Mouse (Mus musculus) forebrain, embryonic 15.5 days (tissue): ENCODE measurements around the gene Cyb5r3. TPM values are rescaled to one million over a fixed set of nuclear protein-coding genes. Genes with fewer than 3 reads are reported as not detected.
"Not testable (repeated sequence)": the region's sequence is repeated elsewhere in the genome, so short reads cannot be mapped to it uniquely, and the experiment has no call there.

Source experiments
- ATAC-seq: fragments of 200-750 bp; cut with Nextera tagmentation; replicated peaks from 2 replicates; pipeline ENCODE4 v1.8.0; 2017; ENCODE audit warnings: mild to moderate bottlenecking, moderate TSS enrichment, moderate library complexity
- H3K27ac ChIP-seq: fragments of 300-500 bp; sonication (generic); replicated peaks from 2 replicates; pipeline ENCODE4 v1.5.1; 2015; ENCODE audit warnings: mild to moderate bottlenecking, inconsistent platforms
- H3K27me3 ChIP-seq: fragments of 300-500 bp; sonication (generic); 2 replicates; pipeline ENCODE4 v1.6.1; 2015; ENCODE audit warnings: inconsistent platforms
- H3K36me3 ChIP-seq: fragments of 300-500 bp; sonication (generic); 2 replicates; pipeline ENCODE4 v1.6.1; 2015; ENCODE audit warnings: mild to moderate bottlenecking, inconsistent platforms
- H3K4me1 ChIP-seq: fragments of 300-500 bp; sonication (generic); 2 replicates; pipeline ENCODE4 v1.6.1; 2015; ENCODE audit warnings: inconsistent platforms
- H3K4me2 ChIP-seq: fragments of 300-500 bp; sonication (generic); replicated peaks from 2 replicates; pipeline ENCODE4 v1.6.1; 2015; ENCODE audit warnings: mild to moderate bottlenecking, inconsistent platforms
- H3K4me3 ChIP-seq: fragments of 300-500 bp; sonication (generic); 2 replicates; pipeline ENCODE4 v1.5.1; 2015; ENCODE audit warnings: mild to moderate bottlenecking, inconsistent platforms
- H3K9ac ChIP-seq: fragments of 300-500 bp; sonication (generic); replicated peaks from 2 replicates; pipeline ENCODE4 v1.6.1; 2015; ENCODE audit warnings: mild to moderate bottlenecking, inconsistent platforms
- H3K9me3 ChIP-seq: fragments of 300-500 bp; sonication (generic); 2 replicates; pipeline ENCODE4 v1.6.1; 2016; ENCODE audit warnings: inconsistent platforms
- WGBS: fragments of 180-500 bp; shearing (Covaris S2); methylation state at CpG from one replicate; pipeline ENCODE4 v1.1.7; 2015; ENCODE audit warnings: mixed read lengths; 5-methylcytosine and 5-hydroxymethylcytosine counted together
- polyA plus RNA-seq: library from polyadenylated mRNA; unstranded; fragments of >200 nt; fragmentation: Nextera tagmentation; extraction: Ambion mirVana; gene quantifications from 2 replicates; pipeline ENCODE4 v1.2.1, GENCODE M21; 2015

Cyb5r3 gene
- polyA plus RNA-seq, 1 experiment from 2014 or later = 85.3 TPM

DNA sequence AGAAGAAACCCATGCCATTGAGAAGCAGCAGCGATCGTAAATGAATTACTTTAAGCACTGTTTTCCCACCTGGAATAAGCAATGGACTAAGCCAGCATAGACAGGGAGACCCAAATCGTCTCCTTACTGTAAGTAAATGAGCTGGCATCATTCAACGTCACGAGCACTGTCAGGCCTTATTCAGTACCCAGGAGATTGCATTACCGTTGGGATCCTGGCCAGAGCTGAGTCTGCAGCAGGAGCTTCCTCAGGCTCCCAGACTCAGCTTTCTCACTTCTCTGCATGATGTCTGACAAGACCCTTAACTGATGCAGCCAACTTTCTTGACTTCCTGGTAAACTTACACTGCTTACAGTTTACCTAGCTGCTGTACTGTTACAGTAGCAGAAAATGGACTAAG, 37.7 kb downstream of the Cyb5r3 start:
- Histone ChIP-seq H3K36me3 (peaks cover 78% of the 10 kb centered on the region), H3K9me3 (no peaks in the 10 kb centered on the region), H3K4me3 (no peak overlapping the region), H3K9ac (no peak overlapping the region), H3K27me3 (no peaks in the 10 kb centered on the region), H3K4me2 (no peak overlapping the region), H3K4me1 (no peaks in the 10 kb centered on the region), H3K27ac (no peak overlapping the region)
- ATAC-seq = no peak
- 82% methylated on average over 6 of the region's 6 CpGs for WGBS

DNA sequence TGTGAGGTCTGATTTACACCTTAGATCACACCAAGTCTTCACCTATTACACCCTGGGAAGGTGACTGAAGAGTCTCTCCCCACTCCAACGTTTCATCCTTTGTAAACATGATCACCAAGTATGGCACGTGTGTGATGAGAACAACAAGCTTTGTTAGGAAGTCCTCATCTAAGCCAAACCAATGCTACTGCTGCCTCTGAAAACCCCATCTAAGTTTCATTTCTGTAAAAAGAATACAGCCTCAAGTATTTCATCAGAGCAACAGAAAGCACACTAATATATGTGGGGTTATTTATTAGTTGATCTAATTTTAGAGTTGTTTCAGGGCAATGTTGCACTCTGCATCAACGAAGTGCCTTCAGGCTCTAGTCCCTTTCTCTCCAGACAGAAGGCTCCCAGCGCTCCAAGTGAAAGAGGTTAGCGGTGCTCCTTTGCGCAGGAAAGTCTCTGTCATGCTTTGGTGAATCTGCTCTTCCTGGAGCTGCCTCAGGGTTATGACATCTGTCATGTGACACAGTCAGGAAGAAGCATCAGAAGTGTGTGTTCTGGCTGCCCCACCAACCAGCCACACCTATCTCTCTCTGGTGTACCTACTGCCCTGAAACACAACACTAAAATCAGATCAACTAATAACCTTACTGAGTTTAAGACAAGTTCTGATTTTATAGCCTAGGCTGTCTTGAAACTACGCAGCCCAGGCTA, 42.7 kb downstream of the Cyb5r3 start:
- H3K9me3 ChIP-seq = no peaks in the 10 kb centered on the region
- WGBS = 94% methylated on average over 7 of the region's 7 CpGs
- no peak overlapping the region for H3K4me2 ChIP-seq
- H3K27me3 ChIP-seq = no peaks in the 10 kb centered on the region
- no peaks in the 10 kb centered on the region for H3K4me1 ChIP-seq
- peaks cover 91% of the 10 kb centered on the region for H3K36me3 ChIP-seq
- no peak for ATAC-seq
- no peak overlapping the region for H3K27ac ChIP-seq
- H3K4me3 ChIP-seq = no peak overlapping the region
- H3K9ac ChIP-seq = no peak overlapping the region

DNA sequence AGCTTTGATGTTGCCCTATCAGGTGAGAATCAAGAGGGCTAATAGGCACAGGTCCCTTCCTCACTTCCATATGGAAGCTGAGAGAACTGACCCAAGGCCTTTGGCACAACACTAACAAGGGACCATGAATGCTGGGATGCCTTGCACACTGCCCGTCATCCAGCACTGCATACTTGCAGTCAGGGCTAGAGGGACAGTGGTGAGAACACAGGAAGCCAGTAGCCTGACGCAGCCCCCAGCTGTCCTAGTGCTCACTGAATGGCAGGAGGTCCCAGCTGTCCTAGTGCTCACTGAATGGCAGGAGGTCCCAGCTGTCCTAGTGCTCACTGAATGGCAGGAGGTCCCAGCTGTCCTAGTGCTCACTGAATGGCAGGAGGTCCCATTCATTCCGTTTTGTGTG, 45.4 kb downstream of the Cyb5r3 start:
- not testable (repeated sequence) for H3K4me2 ChIP-seq, H3K27ac ChIP-seq, H3K9ac ChIP-seq, H3K9me3 ChIP-seq, H3K4me3 ChIP-seq, H3K4me1 ChIP-seq, H3K27me3 ChIP-seq, ATAC-seq
- H3K36me3 ChIP-seq = peaks cover 71% of the 10 kb centered on the region
- 56% methylated on average over 3 of the region's 3 CpGs for WGBS

DNA sequence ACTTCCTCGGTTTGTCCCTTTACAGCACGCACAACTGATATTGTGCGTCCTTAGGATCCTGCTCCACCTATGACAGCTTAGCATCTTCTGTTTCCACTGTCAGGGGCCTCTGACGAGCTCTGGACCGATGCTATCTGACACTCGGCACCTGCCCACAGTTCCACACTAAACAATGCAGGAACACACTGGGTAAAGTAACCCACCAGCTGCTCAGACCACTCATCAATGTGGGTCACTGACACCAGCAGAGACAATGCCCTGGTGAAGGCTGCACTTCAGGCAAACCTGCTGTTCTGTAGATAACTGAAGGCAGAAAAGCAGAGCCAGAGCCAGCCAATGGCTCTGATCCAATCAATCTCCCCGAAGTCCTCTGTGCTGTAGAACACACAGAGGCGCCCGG, 45.8 kb downstream of the Cyb5r3 start:
- WGBS = 85% methylated on average over 9 of the region's 9 CpGs
- Histone ChIP-seq H3K4me2 (no peak overlapping the region), H3K27me3 (no peaks in the 10 kb centered on the region), H3K27ac (no peak overlapping the region), H3K36me3 (peaks cover 66% of the 10 kb centered on the region), H3K9me3 (no peaks in the 10 kb centered on the region), H3K9ac (no peak overlapping the region), H3K4me1 (peaks cover 7% of the 10 kb centered on the region), H3K4me3 (no peak overlapping the region)
- no peak for ATAC-seq

DNA sequence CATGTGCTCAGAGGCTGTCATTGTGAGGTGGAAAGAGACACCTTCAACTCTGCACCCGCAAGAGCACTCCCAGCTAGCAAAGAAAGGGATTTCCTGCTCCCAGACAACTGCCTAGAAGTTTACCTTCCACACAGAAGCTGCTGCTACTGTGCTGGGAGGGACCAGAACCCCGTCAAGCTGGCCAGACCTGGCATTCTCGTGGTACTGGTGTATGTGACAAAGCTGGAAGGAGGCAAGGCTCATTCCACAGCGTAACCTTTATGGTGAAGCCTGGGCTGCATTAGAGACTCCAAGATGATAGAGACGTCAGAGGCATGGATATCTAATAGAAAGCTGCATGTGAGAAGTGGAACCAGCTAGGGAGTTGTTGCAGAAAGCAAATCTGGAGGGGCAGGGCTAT, 47.8 kb downstream of the Cyb5r3 start:
- no peaks in the 10 kb centered on the region for H3K9me3 ChIP-seq
- H3K36me3 ChIP-seq = peaks cover 49% of the 10 kb centered on the region

DNA sequence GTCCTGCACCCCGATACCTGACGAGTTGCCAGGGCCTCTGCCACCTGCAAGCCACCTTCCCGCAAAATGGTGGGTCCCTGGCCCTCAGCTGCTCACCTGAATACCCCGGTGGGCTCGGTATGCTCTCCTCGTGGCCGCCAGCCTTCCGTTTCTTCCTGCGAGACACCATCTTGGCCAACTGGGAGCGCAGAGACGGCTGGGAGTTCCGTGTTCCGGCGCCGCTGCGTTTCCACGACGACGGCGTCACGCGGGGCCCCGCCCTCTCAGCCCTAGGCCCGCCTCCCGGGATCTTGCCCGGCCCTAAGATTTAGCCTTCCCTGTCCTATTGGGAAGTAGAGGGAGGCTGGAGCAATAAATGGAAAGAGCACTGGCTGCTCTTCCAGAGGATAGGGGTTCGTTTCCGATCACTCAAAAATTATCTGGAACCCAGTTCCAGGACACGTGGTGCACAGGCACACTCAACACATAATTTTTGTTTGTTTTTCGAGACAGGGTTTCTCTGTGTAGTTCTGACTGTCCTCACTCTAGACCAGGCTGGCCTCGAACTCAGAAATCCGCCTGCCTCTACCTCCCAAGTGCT, 49.7 kb downstream of the Cyb5r3 start, which contains the start of gene Rrp7a:
Gene Rrp7a (minus strand): TSS at position 236 of the 580 bp plus-strand sequence.
- ATAC-seq = peak; percentile 90
- Histone ChIP-seq H3K4me1 (peaks cover 27% of the 10 kb centered on the region), H3K36me3 (peaks cover 40% of the 10 kb centered on the region), H3K27ac (peak within 1 kb of the TSS; percentile 92), H3K4me2 (peak within 1 kb of the TSS; percentile 59), H3K9ac (peak within 1 kb of the TSS; percentile 69), H3K9me3 (no peaks in the 10 kb centered on the region), H3K27me3 (no peaks in the 10 kb centered on the region), H3K4me3 (peak within 1 kb of the TSS; percentile 95)
- 9% methylated on average over 32 of the region's 32 CpGs for WGBS

More for the DNA sequence above, 47.8 kb downstream of the Cyb5r3 start:
- no peak overlapping the region for H3K9ac ChIP-seq
- WGBS = 68% methylated on average over 5 of the region's 5 CpGs
- H3K27me3 ChIP-seq = no peaks in the 10 kb centered on the region
- no peak overlapping the region for H3K27ac ChIP-seq
- H3K4me2 ChIP-seq = no peak overlapping the region
- ATAC-seq = no peak
- no peak overlapping the region for H3K4me3 ChIP-seq
- peaks cover 16% of the 10 kb centered on the region for H3K4me1 ChIP-seq

DNA sequence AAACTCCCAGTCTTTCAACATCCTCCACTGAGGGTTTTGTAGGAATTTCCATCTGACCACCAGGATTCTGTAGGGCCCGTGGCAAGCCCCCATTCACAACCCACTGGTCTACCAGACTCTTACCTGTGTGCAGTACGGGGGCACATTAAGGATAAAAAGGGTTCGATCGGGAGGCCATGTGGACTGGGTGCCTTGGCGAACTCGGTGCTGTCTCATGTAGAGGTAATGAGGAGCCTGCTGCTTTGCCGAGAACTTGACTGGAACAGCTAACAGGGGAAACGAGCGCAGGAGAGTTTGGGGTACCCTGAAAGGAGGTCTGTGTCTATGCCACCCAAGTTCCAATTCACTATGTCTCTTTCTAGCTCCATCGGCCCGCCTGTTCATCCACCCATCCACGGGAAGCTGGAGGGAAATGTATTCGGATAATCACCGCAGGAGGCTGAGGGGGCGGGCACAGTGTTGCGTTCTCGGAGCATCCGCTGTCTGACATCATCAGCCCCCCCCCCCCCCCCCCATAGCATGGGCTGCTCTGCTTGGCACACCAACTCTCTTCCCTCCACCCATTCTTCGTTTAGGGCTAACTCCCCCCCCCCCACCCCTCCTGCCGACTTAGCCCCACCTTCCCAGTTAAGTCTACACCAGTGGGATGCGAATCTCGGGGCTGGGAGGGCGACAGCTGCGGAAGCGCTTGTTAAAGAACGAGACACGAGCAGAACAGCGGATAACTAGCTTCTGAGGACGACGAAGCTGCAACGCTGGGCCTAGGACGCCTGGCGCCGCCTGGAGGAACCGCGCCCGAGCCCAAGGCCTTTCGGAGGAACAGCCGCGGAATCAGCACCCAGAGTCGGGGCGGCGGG, 50.5 kb downstream of the Cyb5r3 start:
- H3K4me2 ChIP-seq = peak overlapping the region; percentile 59
- H3K27me3 ChIP-seq = no peaks in the 10 kb centered on the region
- H3K4me1 ChIP-seq = peaks cover 27% of the 10 kb centered on the region
- ATAC-seq = peak; percentile 62
- 3% methylated on average over 42 of the region's 43 CpGs for WGBS
- peaks cover 42% of the 10 kb centered on the region for H3K36me3 ChIP-seq
- peak overlapping the region; percentile 92 for H3K27ac ChIP-seq
- H3K4me3 ChIP-seq = peak overlapping the region; percentile 95
- no peaks in the 10 kb centered on the region for H3K9me3 ChIP-seq
- peak overlapping the region; percentile 69 for H3K9ac ChIP-seq

DNA sequence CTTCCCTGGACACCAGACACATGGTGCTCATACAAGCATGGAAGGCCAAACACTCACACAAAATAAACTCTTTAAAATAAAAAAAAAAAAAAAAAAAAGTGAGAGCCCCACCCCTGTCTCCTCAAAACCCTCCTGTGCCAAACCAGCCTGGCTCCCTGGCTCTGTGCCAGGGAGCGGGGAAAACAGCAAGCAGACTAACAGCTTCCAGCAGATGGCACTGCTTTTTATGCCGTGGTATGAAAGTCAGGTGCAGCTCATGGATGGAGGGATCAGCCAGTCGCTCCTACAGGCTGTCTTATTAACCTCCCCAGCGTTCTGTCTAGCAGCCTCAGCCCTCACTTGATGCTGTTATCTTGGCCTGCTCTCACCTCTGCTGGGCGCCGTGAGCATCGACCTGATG, 54.0 kb downstream of the Cyb5r3 start:
- Histone ChIP-seq H3K9me3 (no peaks in the 10 kb centered on the region), H3K27ac (peak overlapping the region; percentile 65), H3K36me3 (peaks cover 30% of the 10 kb centered on the region), H3K9ac (no peak overlapping the region; the same call in 1 of the 2 replicates), H3K4me3 (no peak overlapping the region), H3K4me2 (no peak overlapping the region), H3K27me3 (no peaks in the 10 kb centered on the region), H3K4me1 (peaks cover 30% of the 10 kb centered on the region)
- ATAC-seq = no peak
- 49% methylated on average over 7 of the region's 7 CpGs for WGBS

DNA sequence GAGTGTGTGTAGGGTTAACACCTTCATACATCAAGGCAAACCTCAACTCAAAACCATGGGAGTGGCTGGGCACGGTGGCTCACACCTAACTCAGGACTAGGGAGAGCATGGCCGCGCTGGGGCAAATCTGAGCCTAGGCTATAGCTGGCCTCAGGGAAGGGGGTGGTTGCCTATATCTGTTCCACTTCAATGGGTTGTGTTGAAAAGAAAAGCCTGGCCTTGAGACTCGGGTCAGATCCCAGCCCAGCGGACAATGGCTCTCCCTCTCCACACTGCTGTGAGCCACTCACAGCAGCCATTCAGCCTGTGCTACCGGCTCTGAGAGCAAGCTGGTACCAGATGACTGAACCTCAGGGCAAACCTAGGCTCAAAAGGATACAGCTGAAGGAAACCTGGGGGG, 57.3 kb downstream of the Cyb5r3 start:
- Histone ChIP-seq H3K27me3 (no peaks in the 10 kb centered on the region), H3K4me3 (no peak overlapping the region), H3K36me3 (peaks cover 30% of the 10 kb centered on the region), H3K9ac (no peak overlapping the region), H3K4me2 (no peak overlapping the region), H3K27ac (no peak overlapping the region), H3K9me3 (no peaks in the 10 kb centered on the region), H3K4me1 (peaks cover 22% of the 10 kb centered on the region)
- WGBS = 33% methylated on average over 6 of the region's 6 CpGs
- ATAC-seq = no peak

DNA sequence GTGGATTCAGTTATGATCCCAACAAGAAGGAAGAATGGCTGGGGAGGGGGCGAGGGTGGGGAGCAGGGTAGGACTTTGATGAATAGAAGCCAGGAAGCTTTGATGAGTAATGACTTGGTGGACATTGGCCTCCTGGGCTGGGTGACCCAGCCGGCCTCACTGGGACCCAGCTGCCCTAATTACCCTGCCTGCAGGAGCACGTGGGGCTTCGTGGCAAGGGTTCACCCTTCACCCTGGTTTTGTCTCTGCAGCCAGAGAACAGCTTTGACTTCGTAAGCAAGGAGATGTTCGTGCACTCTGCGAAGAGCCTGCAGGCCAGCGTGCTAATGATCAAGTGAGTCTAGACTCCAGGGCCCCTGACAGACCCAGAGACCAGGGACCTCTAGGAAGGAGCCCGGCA, 58.3 kb downstream of the Cyb5r3 start:
- no peak overlapping the region for H3K4me2 ChIP-seq
- H3K27ac ChIP-seq = no peak overlapping the region
- no peaks in the 10 kb centered on the region for H3K9me3 ChIP-seq
- peaks cover 23% of the 10 kb centered on the region for H3K36me3 ChIP-seq
- 80% methylated on average over 9 of the region's 9 CpGs for WGBS
- no peak overlapping the region for H3K4me3 ChIP-seq
- H3K9ac ChIP-seq = no peak overlapping the region
- ATAC-seq = no peak
- no peaks in the 10 kb centered on the region for H3K27me3 ChIP-seq
- H3K4me1 ChIP-seq = peaks cover 22% of the 10 kb centered on the region

DNA sequence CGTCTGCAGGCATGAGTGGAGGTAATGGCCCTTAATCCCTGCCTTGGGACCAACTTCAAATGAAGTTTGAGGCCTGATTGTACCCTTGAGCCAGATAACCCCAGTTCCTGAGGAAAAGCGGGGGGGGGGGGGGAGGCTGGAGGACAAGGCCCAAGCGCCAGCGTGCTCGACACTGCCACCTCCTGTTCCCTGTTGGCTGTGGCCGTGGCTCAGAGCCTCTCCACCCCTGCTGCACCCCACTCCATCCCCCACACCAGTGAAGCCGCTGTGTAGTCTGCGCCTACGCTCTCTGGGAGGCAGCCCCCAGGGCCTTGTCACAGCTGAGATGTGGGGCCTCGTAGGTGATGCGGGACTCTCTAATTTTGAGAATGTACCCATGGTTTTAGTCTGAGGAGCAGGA, 59.5 kb downstream of the Cyb5r3 start:
- WGBS = 13% methylated on average over 10 of the region's 11 CpGs
- H3K4me2 ChIP-seq = no peak overlapping the region
- ATAC-seq = 0 out of 2 replicates have a peak, but pooled peaks have one; percentile 44
- H3K27me3 ChIP-seq = no peaks in the 10 kb centered on the region
- H3K4me1 ChIP-seq = peaks cover 11% of the 10 kb centered on the region
- no peak overlapping the region for H3K4me3 ChIP-seq
- peaks cover 18% of the 10 kb centered on the region; the same call in 1 of the 2 replicates for H3K36me3 ChIP-seq
- no peak overlapping the region for H3K9ac ChIP-seq
- no peak overlapping the region for H3K27ac ChIP-seq
- no peaks in the 10 kb centered on the region for H3K9me3 ChIP-seq

DNA sequence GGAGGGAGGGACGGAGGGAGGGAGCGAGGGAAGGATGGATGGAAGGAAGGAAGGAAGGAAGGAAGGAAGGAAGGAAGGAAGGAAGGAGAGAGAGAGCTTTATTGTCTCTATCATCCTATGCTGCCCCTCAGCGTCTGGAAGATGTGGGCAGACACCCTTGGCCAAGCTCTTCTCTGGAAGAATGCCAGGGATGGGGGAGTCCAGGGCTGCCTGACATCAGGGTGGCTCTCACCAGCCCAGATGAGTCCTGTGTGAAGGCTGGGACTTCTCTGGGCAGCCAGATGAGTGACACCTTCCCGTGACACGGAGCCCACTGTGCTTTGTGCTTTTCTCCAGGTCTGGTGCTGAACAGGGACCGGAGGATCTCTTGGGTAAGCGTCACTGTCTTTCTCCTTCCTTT, 60.5 kb downstream of the Cyb5r3 start:
- H3K4me2 ChIP-seq = no peak overlapping the region
- no peaks in the 10 kb centered on the region for H3K9me3 ChIP-seq
- no peaks in the 10 kb centered on the region for H3K27me3 ChIP-seq
- ATAC-seq = no peak
- H3K36me3 ChIP-seq = peaks cover 9% of the 10 kb centered on the region; the same call in 1 of the 2 replicates
- H3K27ac ChIP-seq = no peak overlapping the region
- peaks cover 11% of the 10 kb centered on the region for H3K4me1 ChIP-seq
- H3K4me3 ChIP-seq = no peak overlapping the region
- H3K9ac ChIP-seq = no peak overlapping the region
- WGBS = 85% methylated on average over 7 of the region's 7 CpGs
